Mouse (Mus musculus) layer of hippocampus, adult 11-12 months (tissue): Measurements from ENCODE around the gene Casq2.

Experiments used
- DNase-seq: peaks from one replicate; pipeline ENCODE4 v3.0.0; 2022; ENCODE audit warnings: low spot score

The Casq2 gene

DNA sequence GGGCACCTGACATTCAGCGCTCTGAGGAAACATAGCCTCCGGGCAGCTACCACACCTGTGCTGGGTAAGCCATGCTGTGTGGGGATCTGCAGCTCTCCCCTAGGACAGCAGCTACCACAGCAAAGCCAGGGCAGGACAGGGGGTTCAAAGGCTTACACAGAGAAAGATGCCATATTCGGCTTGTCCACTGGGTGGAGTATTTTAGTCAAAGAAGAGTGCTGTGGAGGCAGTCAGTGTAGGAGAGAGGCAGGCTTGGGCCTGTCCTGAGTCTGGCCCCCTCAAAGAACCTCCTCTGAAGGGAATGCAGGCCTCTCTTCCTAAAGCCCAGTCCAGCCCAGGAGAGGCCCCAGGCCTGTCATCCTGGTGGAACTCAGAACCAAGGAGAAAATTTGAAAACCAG, 4.4 kb upstream of the Casq2 start:
- peak; percentile 84 for DNase-seq

DNA sequence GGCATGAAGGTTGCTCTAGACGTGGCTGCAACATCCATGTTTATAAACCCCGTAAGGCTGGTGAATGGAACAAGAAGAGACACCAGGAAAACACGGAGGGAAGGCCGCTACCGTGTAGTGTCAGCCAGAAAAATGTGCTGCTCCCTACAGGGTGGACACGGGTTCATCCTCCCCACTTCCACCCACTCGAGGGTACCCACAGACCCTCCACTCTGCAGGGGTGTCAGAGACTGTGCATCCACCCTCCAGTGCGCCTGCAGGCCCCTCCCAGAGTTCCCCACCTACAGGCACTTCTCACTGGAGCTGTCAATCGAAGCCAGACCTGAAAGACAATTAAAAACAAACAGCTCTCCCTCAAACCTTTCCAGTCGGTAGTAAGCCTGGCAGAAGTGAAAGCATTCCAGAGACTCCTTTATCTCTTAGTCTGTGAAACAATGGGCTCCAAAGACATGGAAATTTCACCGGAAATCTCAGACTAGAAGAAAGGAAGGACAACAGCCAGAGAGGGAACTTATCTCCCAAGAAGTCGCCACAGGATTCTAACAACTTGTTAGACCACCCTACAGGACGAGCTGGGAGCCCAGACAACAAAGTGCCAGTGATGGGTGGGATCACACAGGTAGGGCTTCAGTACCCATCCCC, 2.5 kb upstream of the Casq2 start:
- DNase-seq, result no peak

DNA sequence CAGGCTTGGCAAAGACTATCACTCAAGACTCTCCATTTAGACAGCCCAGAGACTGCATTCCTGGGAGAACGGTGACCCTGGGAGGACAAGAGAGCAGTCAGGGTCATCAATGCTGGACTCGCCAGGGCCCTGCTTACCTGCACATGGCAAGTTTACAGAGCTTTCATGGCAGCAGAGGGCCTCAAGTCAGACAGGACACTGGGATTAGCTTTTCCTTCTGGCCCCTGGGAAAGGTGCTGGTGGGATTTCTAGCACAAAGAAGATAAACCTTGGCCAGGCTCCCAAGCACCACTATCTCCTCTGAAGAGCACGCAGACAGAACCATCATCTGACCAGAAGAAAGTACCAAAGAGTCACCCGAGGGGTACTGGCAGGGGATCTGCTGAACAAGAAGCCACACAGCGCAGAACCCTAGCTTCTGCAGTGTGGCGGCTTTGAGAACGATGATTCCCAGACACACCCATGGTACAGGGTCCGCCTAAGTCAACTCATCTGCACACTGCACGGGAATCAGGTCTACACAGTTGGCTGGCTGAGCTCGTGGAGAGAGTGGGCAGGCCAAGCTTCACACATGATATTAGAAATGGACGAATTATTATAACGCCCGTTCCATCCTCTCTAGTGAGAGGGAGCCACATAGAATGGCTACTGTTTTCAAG, 1.3 kb upstream of the Casq2 start:
- DNase-seq, result no peak

DNA sequence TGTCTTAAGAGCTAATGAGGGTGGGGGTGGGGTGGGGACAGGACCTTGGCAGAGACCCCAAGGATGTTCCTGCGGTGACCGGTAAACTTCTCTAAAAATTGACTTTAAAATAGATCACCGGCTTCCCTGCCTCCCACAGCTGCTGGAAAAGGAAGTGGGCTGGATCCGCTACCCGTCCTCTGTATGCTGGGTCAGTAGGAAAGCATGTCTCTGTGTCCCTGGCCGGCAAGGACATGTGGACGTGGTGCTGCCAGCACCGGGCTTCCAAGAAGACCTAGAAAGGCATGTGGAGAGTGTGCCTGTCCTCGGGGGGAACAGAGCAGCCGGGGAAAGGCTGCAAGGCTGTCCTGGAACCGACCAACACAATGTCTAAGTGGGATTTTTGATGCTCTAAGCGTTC, 496 bp upstream of the Casq2 start:
- no peak for DNase-seq

DNA sequence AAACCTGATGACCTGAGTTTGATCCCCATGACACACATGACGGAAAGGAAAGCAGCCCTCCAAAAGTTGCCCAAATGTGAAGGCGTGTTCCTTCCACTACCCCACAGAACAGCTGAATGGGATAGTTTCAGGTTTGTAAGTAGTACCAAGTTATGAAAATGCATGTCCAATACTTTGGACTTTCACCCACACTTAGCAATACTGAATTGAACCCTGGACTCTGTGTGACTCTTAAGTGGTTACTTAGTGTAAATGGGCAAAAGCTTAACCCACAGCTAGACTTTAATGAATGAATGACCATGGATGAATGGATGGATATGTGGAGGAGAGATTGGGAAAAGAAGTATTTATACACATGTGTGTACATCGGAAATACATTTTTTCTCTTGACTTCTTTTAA, 8.6 kb downstream of the Casq2 start:
- DNase-seq, result no peak

DNA sequence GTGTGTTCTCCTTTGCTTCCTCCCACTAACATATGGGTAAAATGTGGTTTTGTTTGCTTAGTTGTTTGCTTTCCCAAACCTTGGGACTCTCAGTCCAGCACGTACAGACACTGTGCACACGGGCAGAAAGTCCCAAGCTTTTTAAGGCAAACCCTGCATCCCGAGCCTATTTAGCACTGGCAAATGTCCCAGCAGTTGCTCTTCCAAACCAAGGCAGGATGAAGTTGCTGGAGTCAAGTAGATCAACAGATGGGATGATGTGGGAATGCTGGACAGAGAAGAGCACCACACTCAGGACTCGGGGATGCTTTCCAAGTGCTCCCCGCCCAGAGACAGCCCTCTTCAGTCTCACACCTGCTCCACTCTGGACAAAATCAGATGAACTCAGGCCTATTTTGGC, 9.2 kb downstream of the Casq2 start:
- DNase-seq, result no peak

DNA sequence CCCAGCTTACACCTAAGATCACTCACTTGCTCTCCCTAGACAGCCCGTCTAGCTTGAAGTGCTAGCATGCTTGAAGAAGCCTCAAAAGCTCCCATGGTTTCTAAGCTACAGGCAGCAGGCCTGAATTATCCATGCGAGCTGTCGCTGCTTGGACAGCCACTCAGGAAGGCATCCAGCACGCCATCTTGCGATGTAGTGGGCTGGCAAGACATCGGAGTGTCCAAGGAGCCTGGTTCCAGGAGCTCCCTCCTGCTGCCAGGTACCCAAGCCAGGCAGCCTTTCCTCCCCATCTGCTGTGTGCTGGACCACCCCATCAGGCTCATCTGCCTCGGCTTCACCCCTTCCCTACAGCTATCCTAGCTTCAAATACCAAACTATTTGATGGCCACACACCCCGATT, 10.2 kb downstream of the Casq2 start:
- no peak for DNase-seq

DNA sequence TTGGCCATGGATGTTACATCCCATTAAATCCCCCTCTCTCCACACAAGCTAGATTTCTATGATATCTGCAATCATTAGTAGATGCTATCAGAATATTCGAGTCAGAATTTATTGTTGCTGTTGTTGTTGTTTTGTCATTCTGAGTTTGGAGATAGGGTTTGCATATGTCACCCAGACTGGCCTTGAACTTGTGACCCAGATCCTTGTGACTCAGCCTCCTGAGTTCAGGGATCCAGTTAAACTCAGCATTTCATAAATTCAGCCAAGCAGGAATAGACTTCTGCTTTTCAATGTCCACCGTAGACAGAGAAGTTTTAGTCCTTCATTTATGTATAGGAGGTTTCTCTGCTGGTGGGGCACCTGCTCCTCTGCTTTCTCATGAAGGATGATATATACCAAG, 10.8 kb downstream of the Casq2 start:
- no peak for DNase-seq

DNA sequence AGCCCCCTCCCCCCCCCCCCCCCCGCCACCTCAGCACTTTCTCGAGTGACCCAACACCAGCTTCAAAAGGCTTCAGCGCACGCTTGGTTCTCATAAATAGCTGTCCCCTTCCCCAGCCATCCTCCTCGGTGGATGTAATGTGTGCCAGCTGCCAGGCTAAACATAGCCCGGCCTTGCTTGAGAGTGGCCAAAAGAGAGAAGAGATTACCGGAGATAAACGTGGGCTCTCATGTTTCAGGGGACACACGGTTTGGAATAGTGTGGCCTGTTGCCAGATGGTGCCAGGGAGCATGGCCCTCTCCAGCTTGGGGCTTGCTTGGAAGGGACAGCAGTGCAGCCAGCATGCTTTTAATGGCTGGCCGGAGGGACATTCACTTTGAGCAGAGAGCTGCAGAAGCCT, 13.0 kb downstream of the Casq2 start:
- DNase-seq, result no peak

DNA sequence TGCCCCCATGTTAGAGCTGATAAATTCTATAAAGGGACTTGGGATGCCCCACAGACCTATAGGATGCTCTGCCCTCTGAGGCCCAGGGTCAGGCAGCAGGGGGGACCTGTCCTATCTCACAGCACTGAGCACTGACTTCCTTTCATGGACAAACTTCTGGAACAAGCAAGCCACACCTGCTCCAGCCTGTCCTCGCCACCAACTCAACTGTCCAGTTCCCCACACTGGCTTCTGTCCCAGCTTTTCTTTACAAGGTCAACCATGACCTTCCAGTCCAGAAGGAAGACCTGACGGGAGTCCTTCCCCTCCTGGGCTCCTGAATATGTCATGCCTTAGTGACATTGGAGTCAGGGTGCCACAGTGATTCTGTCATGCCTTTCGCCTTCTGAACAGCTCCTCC, 13.6 kb downstream of the Casq2 start:
- no peak for DNase-seq

DNA sequence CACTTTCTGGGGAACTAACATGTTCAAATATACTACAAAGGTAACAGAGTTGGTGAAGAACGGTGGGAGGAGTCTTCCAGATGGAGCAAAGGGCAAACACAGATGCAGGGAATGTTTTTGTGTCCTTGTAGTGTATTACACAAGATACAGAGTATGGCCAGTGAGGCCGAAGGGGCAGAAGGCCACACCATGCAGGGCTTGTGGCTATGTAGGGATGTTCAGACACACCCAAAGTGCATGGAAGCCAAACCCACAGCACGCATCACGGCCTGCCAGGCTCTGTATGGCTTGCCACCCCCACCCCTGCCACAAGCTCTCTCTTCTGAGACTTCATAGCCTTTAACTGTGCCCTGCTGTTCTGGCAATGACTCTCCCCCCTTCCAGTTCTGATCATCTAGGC, 15.2 kb downstream of the Casq2 start:
- DNase-seq, result no peak

DNA sequence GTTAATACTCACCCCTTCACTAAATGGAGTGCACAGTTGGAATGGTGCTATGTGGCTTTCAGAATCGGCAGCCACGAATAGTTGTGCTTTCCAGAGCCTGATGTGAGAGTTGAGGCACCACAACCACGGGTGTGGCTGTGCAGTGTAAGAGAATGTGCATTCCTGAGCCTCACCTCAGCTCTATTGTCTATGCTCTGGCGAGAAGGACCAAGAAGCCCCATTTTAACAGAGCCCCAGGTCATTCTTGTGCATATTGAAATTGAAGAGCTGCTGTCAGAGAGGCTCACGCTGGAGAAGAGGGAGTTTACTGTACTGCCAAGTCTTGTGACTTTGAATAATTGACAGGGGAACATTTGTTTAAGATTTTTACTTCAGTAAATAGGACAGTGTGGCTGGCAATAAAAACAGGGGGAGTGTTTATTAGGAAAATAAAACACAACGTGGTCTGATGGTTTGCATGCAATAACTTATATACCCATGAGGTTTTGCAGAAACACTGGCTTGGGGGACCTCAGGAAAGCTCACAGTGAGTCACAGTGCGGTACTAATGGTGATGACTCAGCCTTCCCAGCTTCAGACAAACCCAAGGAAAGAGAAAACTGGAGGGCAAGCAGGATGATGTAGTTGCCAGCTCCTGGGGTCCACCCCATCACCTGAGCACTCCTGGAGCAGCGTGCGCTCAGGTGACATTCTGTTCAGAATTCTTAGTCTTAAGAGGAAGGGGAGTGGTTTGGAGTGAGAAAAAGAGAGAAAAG, 17.8 kb downstream of the Casq2 start:
- DNase-seq, result no peak

DNA sequence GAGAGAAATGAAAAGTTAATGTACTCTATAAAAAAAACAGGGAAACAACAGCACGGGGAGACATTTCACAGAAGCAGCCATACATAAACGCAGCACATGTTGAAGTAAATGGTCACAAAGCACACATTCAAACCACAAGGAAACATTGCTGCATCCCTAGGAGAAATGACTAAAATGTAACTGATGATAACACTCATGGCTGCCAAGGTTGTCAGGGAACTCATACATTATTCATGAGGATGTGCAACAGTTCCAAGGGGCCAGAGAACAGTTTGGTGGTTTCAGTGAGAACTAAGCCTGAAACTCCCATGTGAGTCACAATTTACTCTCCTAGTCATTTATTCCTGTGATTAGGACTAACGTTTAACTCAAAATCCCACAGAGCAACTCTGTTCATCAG, 22.0 kb downstream of the Casq2 start:
- DNase-seq, result no peak

DNA sequence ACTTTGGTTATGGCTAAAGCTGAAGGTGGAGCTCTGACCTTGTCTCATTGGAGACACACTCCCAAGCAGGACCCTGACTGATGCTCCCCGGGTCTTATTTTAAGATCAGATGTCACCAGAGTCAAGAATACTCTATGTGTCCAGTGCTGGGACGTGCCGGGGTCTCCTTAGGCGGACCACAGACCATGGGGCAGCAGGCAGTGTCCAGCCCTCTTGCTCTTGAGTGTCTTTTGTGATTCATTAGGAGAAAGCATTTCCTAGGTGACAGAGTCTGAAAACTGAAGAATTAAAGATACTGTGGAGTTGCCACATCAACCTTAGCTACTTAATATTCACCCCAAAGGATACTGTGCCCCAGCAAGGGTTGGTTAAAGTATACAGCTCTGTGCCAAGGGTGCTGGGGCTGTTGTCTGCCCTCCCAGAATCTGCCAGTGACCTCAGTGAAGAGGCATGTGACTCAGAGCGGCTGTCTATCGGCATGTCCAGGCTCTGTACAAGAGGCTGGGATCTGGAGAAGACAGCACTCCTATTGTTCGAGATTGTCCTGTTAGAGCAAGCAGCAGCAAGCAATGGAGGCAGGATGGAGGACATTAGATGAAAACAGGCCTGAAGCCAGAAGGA, 25.9 kb downstream of the Casq2 start:
- no peak for DNase-seq

DNA sequence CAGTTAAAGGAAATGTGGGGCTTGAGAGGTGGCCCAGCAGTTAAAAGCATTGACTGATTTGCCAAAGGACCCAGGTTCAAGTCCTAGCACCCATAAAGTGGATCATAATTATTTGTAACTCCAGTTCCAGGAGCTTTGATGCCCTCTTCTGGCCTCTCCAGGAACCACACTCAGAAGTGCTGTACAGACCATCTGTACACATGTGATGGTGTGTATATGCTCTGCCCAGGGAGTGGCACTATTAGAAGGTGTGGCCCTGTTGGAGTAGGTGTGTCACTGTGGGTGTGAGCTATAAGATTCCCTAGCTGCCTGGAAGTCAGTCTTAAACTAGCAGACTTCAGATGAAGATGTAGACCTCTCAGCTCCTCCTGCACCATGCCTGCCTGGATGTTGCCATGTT, 34.7 kb downstream of the Casq2 start:
- DNase-seq, result no peak

DNA sequence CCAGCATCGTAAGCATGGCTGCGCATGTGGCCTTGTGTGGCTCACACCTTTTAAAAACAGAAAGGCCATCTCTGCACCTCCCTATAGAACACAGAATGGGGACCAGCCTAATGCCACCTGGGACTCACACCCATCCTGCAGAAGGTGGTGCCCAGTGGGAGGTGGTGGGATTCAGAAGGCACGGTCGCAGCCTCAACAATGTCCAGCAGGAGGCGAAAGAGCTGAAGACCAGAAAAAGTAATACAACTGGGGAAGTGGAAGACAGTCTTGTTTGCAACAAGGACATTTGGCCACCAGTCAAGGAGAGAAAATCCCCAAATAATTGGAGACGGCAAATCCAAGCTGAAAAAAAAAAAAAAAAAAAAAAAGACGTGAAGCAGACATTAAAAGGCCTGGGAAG, 35.8 kb downstream of the Casq2 start:
- DNase-seq, result no peak

DNA sequence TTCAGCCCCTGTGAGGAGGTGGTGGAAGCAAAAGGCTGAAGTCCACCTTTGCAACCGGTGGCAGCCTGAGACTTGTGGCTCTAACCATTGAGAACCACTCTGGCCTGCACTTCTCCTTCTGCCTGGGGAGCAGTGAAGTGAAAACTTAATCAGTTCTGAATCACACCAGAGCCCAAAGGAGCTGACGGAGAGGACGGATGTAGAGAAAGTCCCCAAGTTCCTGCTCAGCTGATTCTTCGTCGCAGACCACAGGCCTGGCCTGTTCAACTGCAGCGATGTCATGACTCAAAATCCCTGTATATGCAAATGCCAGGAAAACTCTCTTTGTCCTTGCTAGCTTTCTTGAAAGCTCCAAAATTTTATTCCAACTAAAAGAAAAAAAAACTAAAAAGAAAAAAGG, 37.4 kb downstream of the Casq2 start:
- DNase-seq, result no peak

DNA sequence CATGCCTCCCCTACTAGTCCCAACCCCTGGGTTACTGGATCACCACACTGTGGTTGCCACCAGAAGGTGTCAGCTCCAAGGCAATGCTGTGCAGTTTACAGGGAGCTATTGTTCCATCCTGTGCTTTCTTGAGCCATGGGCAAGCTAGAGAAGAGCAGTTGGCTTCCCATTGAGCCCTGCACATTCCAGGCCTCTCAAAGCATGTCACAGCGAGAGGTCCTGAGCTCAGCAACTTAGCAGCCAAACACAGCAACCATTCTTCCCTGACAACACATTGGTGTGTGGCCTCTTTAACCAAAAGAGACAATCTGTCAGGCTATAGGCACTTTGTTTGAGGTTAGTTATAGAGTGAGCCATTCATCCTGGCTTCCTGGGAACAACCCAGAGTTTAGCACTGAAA, 39.3 kb downstream of the Casq2 start:
- DNase-seq, result no peak

DNA sequence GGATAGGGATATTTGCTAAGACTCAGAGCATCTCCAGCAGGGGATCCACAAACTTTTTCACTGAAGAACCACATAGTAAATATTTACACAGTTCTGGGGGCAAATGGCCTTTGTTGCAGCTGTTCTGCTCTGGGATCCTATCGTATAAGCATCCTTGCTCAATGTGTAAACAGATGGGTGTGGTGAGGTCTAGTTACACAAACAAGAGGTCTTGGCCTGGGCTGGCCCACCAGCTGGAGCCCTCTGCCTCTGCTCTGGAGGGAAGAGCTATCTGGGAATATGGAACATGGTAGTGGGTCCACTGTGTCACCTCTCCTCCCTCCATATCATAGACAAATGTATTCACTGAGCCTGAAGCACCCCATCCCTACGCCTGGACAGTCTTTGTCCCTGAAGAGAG, 40.9 kb downstream of the Casq2 start:
- no peak for DNase-seq

DNA sequence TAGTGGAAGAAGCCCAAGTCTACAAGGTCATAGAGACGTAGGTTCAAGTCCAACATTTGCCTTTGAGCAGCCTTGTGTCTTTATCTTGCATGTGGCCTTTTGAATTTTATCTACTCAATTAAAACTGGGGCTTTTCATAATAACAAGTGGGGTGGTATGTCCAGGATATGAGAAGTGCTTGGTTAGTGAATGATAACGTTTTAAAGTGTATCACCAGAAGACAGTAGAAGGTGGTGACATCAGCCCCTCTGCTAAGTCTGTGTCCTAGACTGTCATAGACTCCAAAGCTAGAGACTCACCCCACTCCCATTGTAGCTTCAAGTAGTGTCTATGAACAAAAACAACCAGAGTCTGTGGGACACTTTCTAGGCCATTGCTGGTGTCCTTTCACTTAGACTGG, 42.0 kb downstream of the Casq2 start:
- DNase-seq, result no peak

DNA sequence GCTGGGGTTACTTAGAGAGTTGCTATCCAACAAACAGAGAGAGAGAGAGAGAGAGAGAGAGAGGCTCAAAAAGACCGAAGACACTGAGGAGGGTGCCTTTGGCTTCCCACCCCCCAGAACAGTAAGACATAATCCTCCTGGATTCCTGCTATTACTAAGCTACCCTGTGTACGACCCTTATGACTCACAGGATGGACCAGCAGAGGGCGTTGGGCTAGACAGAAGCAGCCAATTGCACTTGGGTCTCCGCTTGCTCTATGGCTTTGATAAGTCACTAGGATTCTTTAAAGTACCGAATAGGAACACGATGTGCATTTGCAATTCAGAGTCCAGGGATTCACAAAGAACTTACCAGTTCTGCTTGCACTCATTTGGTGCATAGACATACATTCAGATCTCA, 44.3 kb downstream of the Casq2 start:
- DNase-seq, result no peak

DNA sequence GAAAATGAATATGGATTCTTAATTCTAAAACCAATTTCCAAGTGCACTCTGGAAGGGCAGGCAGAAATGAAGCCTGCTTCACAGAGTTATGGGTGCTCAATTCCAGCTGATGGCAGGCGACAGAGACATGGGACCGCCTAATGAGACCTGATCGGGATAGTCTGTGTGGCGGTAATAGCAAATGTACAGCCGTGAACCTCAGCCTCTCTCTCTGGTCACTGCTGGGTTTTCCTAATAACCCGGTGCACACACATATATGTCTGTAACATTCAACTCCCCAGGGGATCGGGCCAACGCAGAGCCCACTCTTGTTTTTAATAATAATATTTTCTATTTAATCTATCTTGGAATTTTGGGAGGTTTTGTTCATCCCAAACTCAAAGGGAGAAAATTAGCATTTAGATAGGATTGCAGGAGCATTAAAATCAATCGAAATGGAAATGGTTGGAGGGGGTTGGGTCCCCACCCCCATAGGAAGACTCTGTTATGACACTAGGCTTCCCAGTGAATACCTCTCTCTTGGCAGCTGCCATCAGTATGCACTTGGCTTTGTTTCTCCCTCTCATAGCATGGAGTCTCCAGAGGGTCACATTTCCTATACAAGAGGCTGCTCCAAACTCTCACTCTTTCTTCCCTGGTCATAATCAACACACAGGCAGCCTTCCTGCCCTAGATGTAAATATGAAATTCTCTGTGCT, 45.6 kb downstream of the Casq2 start:
- DNase-seq, result no peak
